Mouse (Mus musculus): Measurements from ENCODE around the gene Hoxd11.

The Hoxd11 gene

Small RNA genes within 50 kb of the gene (microRNA-seq; reads per million reads assigned to microRNA genes)
- gene Gm44463 (0 reads per million in 2 experiments), gene Mir10b (17,403 to 34,599 reads per million in 2 experiments)

All from adrenal gland (tissue).